Mouse (Mus musculus) embryonic facial prominence, embryonic 15.5 days (tissue): ENCODE measurements around the gene Wfdc6b. TPM values are rescaled to one million over a fixed set of nuclear protein-coding genes. Genes with fewer than 3 reads are reported as not detected.

Experiments used
- polyA plus RNA-seq: library from polyadenylated mRNA; unstranded; fragments of >200 nt; fragmentation: Nextera tagmentation; extraction: Ambion mirVana; gene quantifications from 2 replicates; pipeline ENCODE4 v1.2.1, GENCODE M21; 2015

Gene Wfdc6b
- polyA plus RNA-seq, 1 experiment from 2014 or later: not detected

Other genes with a start within 250 kb of the Wfdc6b start
- 9.9 and 14.5 TPM in 2 replicates for gene Slpi, start 224.4 kb upstream of the Wfdc6b start, polyA plus RNA-seq
- gene Rbpjl, start 210.4 kb upstream of the Wfdc6b start, polyA plus RNA-seq: 0.50 and 0.98 TPM in 2 replicates
- gene Matn4, start 208.4 kb upstream of the Wfdc6b start, polyA plus RNA-seq: 33.4 and 58.2 TPM in 2 replicates
- gene Sdc4, start 169.6 kb upstream of the Wfdc6b start, polyA plus RNA-seq: 113 and 114 TPM in 2 replicates
- 66.3 and 67.8 TPM in 2 replicates for gene Sys1, start 156.6 kb upstream of the Wfdc6b start, polyA plus RNA-seq
- 12.2 and 12.5 TPM in 2 replicates for gene Gm20458, start 152.6 kb upstream of the Wfdc6b start, polyA plus RNA-seq
- not detected in 2 replicates for gene Trp53tg5, start 139.8 kb upstream of the Wfdc6b start, polyA plus RNA-seq
- 8.4 and 10.3 TPM in 2 replicates for gene Dbndd2, start 127.4 kb upstream of the Wfdc6b start, polyA plus RNA-seq
- 63.0 and 70.5 TPM in 2 replicates for gene Pigt, start 116.0 kb upstream of the Wfdc6b start, polyA plus RNA-seq
- gene Wfdc2, start 51.1 kb upstream of the Wfdc6b start, polyA plus RNA-seq: 47.5 and 73.4 TPM in 2 replicates
- gene Spint3, start 40.1 kb upstream of the Wfdc6b start, polyA plus RNA-seq: not detected in 2 replicates
- gene Wfdc6a, start 28.1 kb upstream of the Wfdc6b start, polyA plus RNA-seq: 0.22 and 0.27 TPM in 2 replicates
- gene Eppin, start 19.9 kb upstream of the Wfdc6b start, polyA plus RNA-seq: not detected in 2 replicates
- not detected in 2 replicates for gene Wfdc8, start 104 bp downstream of the Wfdc6b start, polyA plus RNA-seq
- gene Wfdc16, start 25.3 kb downstream of the Wfdc6b start, polyA plus RNA-seq: not detected in 2 replicates
- gene Wfdc10, start 42.5 kb downstream of the Wfdc6b start, polyA plus RNA-seq: 1.5 and 2.8 TPM in 2 replicates
- not detected in 2 replicates for gene Wfdc9, start 43.1 kb downstream of the Wfdc6b start, polyA plus RNA-seq
- not detected in 2 replicates for gene Wfdc11, start 60.6 kb downstream of the Wfdc6b start, polyA plus RNA-seq
- 0.16 and 0.71 TPM in 2 replicates for gene Wfdc13, start 71.6 kb downstream of the Wfdc6b start, polyA plus RNA-seq
- gene Spint4, start 85.0 kb downstream of the Wfdc6b start, polyA plus RNA-seq: not detected in 2 replicates
- not detected in 2 replicates for gene Spint5, start 101.8 kb downstream of the Wfdc6b start, polyA plus RNA-seq
- gene Wfdc3, start 132.4 kb downstream of the Wfdc6b start, polyA plus RNA-seq: 2.2 and 3.2 TPM in 2 replicates
- 66.3 and 67.5 TPM in 2 replicates for gene Dnttip1, start 132.5 kb downstream of the Wfdc6b start, polyA plus RNA-seq
- 297 and 302 TPM in 2 replicates for gene Ube2c, start 156.4 kb downstream of the Wfdc6b start, polyA plus RNA-seq
- gene Tnnc2, start 166.4 kb downstream of the Wfdc6b start, polyA plus RNA-seq: 383 and 528 TPM in 2 replicates
- gene Snx21, start 172.3 kb downstream of the Wfdc6b start, polyA plus RNA-seq: 37.1 and 37.3 TPM in 2 replicates
- gene Acot8, start 191.4 kb downstream of the Wfdc6b start, polyA plus RNA-seq: 20.7 and 20.9 TPM in 2 replicates
- gene Zswim3, start 191.6 kb downstream of the Wfdc6b start, polyA plus RNA-seq: 7.3 and 7.6 TPM in 2 replicates
- 18.2 and 20.1 TPM in 2 replicates for gene Zswim1, start 209.2 kb downstream of the Wfdc6b start, polyA plus RNA-seq
- not detected in 2 replicates for gene Spata25, start 215.0 kb downstream of the Wfdc6b start, polyA plus RNA-seq
- gene Ctsa, start 219.4 kb downstream of the Wfdc6b start, polyA plus RNA-seq: 174 and 175 TPM in 2 replicates
- gene Neurl2, start 219.9 kb downstream of the Wfdc6b start, polyA plus RNA-seq: 8.5 and 9.0 TPM in 2 replicates
- gene Pltp, start 244.2 kb downstream of the Wfdc6b start, polyA plus RNA-seq: 66.8 and 77.0 TPM in 2 replicates